Mouse (Mus musculus) myocyte (in vitro differentiated cells): ENCODE measurements around the gene Qk. TPM values are rescaled to one million over a fixed set of nuclear protein-coding genes. Genes with fewer than 3 reads are reported as not detected.

ENCODE experiments used
- H3K27me3 ChIP-seq: one replicate; pipeline ENCODE4 v1.6.1; 2011; ENCODE audit not compliant: control insufficient read depth, insufficient read depth, insufficient read length
- H3K36me3 ChIP-seq: one replicate; pipeline ENCODE4 v1.6.1; 2011; ENCODE audit not compliant: control insufficient read depth, insufficient read depth
- H3K4me2 ChIP-seq: one replicate; pipeline ENCODE4 v1.6.1; 2011; ENCODE audit warnings: low read depth, control low read depth
- H3K4me3 ChIP-seq: one replicate; pipeline ENCODE4 v1.5.1; 2011; ENCODE audit warnings: mild to moderate bottlenecking, control low read depth, moderate library complexity
- H3K79me2 ChIP-seq: one replicate; pipeline ENCODE4 v1.6.1; 2011; ENCODE audit not compliant: control insufficient read depth, insufficient read depth
- H3ac ChIP-seq: one replicate; pipeline ENCODE4 v1.6.1; 2011; ENCODE audit not compliant: control insufficient read depth, insufficient read length
- CEBPB ChIP-seq: IDR thresholded peaks from 2 replicates; pipeline ENCODE4 v1.6.1; 2011; ENCODE audit warnings: mild to moderate bottlenecking, moderate library complexity; ENCODE audit not compliant: poor library complexity, insufficient read depth, severe bottlenecking
- E2F4 ChIP-seq: IDR thresholded peaks from one replicate; pipeline ENCODE4 v1.6.1; 2011; ENCODE audit warnings: mild to moderate bottlenecking, control low read depth, moderate library complexity; ENCODE audit not compliant: insufficient read depth
- MAX ChIP-seq: IDR thresholded peaks from one replicate; pipeline ENCODE4 v1.6.1; 2011; ENCODE audit warnings: low read depth, mild to moderate bottlenecking, control low read depth
- MYOD1 ChIP-seq, 3 experiments: IDR thresholded peaks; one replicate each; pipeline ENCODE4 v1.6.1; 2011; ENCODE audit warnings: control low read depth in 2 of 3, low read depth in 2 of 3, mild to moderate bottlenecking in 2 of 3, moderate library complexity in 1 of 3; ENCODE audit not compliant: insufficient read length in 2 of 3, control insufficient read depth in 1 of 3
- MYOG ChIP-seq, 3 experiments: IDR thresholded peaks; one replicate each; pipeline ENCODE4 v1.6.1; 2011; ENCODE audit warnings: control low read depth in 2 of 3, low read depth in 2 of 3, mild to moderate bottlenecking in 2 of 3; ENCODE audit not compliant: insufficient read length in 2 of 3, control insufficient read depth in 1 of 3, insufficient read depth in 1 of 3
- POLR2A ChIP-seq: IDR thresholded peaks from one replicate; pipeline ENCODE4 v1.6.1; 2011; ENCODE audit warnings: low read depth, mild to moderate bottlenecking, control low read depth, moderate library complexity; ENCODE audit not compliant: insufficient read length
- POLR2AphosphoS2 ChIP-seq: IDR thresholded peaks from one replicate; pipeline ENCODE4 v1.6.1; 2011; ENCODE audit warnings: low read depth, control low read depth; ENCODE audit not compliant: insufficient read length
- REST ChIP-seq: IDR thresholded peaks from one replicate; pipeline ENCODE4 v1.6.1; 2011; ENCODE audit warnings: mild to moderate bottlenecking, control low read depth, moderate library complexity; ENCODE audit not compliant: insufficient read depth, insufficient read length
- SRF ChIP-seq: IDR thresholded peaks from one replicate; pipeline ENCODE4 v1.6.1; 2011; ENCODE audit warnings: low read depth; ENCODE audit not compliant: control insufficient read depth, insufficient read length
- TCF12 ChIP-seq: IDR thresholded peaks from one replicate; pipeline ENCODE4 v1.6.1; 2011; ENCODE audit warnings: mild to moderate bottlenecking, control low read depth; ENCODE audit not compliant: poor library complexity, insufficient read depth, severe bottlenecking
- TCF3 ChIP-seq: IDR thresholded peaks from one replicate; pipeline ENCODE4 v1.6.1; 2011; ENCODE audit warnings: low read depth, control low read depth; ENCODE audit not compliant: insufficient read length
- USF1 ChIP-seq: IDR thresholded peaks from one replicate; pipeline ENCODE4 v1.6.1; 2011; ENCODE audit warnings: low read depth, mild to moderate bottlenecking, control low read depth, moderate library complexity
- polyA plus RNA-seq: library from polyadenylated mRNA; unstranded; fragments of >200 nt; fragmentation: generic; extraction: Trizol; gene quantifications from one replicate; pipeline ENCODE4 v1.2.1, GENCODE M21; 2012; ENCODE audit warnings: missing spikeins

The Qk gene
- polyA plus RNA-seq, 1 experiment, result 85.6 TPM

DNA sequence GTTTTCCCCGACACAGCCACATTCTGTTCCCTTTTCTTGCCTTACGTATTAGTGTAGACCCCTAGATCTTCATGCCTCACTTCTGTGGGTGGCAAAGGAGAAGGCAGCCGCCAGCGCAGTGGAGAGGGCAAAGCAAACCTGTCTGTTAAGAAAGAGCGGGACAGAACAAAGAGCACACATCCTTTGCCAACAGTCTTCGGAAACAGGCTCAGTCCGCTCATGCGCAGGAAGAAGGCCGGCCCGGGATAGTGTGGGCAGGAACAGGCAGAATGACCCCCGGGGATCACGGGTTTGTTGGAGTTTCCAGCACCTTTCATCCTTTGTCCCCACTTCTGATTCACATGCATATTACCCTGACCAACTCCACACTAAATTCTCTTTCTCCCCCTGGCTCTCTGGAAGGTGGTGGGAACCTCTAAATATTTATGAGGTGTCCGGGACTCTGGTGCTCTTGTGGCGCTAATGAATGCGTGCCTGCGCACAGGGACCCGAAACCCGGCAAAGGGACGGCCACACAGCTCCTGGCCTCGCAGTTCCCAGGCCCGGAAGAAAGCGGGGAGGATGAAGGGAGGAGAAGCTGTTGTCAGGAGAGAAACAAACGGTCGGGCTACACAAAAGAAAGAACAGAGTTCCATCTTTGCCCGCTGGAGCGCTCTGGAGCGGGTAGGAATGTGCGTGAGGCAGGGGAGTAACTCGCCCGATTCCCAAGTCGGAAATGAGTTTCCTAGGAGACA lies 15.5 kb upstream of the Qk start:
- H3K36me3 ChIP-seq, result no peaks in the 10 kb centered on the region
- H3ac ChIP-seq, result no peak overlapping the region
- no peak overlapping the region for H3K4me2 ChIP-seq
- TF ChIP-seq MAX (no peak), TCF3 (no peak), REST (no peak), POLR2AphosphoS2 (no peak), TCF12 (no peak), E2F4 (no peak), USF1 (no peak), SRF (no peak), CEBPB (no peak), POLR2A (no peak), MYOG (IDR thresholded peaks at IDR 0.05; ENCODE audit: control insufficient read depth in 1 of 3, insufficient read depth in 1 of 3, insufficient read length in 2 of 3, low read depth in 2 of 3) (no peak), MYOD1 (IDR thresholded peaks at IDR 0.05; ENCODE audit: control insufficient read depth in 1 of 3, insufficient read length in 2 of 3, low read depth in 2 of 3) (no peak)
- H3K27me3 ChIP-seq, result no peaks in the 10 kb centered on the region
- no peaks in the 10 kb centered on the region for H3K79me2 ChIP-seq
- H3K4me3 ChIP-seq, result no peak overlapping the region

DNA sequence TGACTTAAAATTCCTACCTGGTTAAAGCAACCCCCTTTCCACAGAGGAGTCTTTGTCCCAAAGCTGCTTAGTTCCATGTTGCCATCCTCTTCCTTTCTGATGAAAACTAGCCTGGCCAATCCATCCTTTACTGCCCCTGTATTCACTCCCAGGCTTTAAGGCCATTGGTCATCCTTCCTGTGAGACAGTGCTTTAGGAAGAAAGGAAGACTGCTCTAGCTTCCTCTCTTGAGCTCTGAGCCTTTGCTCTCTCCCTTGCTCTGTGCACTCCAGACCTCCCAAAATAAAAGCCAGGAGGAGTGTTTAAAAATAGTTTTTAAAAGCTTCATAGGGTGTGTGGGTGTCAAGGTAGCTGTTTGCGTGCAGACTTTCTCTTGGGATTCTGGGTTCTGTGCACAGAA lies 14.8 kb upstream of the Qk start:
- TF ChIP-seq CEBPB (no peak), POLR2AphosphoS2 (no peak), POLR2A (no peak), USF1 (no peak), E2F4 (no peak), MAX (no peak), MYOG (IDR thresholded peaks at IDR 0.05; ENCODE audit: control insufficient read depth in 1 of 3, insufficient read depth in 1 of 3, insufficient read length in 2 of 3, low read depth in 2 of 3) (no peak), TCF12 (no peak), TCF3 (no peak), SRF (no peak)
- Histone ChIP-seq H3K4me3 (no peak overlapping the region), H3K27me3 (no peaks in the 10 kb centered on the region), H3ac (no peak overlapping the region), H3K79me2 (no peaks in the 10 kb centered on the region), H3K4me2 (no peak overlapping the region), H3K36me3 (no peaks in the 10 kb centered on the region)

DNA sequence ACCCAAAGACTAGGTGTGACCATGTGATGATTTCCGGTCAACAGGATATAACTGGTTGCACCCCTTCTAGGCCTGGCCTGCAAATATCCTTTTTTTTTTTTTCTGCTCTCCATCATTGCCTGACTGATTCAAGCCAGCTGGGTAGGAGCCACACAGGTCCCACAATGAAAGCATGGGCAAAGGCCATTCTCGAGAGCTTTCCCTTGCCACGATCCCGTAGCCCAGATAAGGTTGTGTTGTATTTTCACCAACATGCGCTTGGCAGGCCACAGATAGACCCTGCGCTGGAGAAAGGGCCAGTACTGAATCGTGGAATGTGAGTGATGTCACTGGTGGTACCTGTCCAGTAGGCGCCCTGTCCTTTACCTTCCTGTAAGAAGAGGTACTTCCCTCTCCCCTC lies 13.7 kb upstream of the Qk start:
- Histone ChIP-seq H3K79me2 (no peaks in the 10 kb centered on the region), H3K4me3 (no peak overlapping the region)
- TF ChIP-seq POLR2AphosphoS2 (no peak), E2F4 (no peak), CEBPB (no peak), MAX (no peak), USF1 (no peak), MYOD1 (IDR thresholded peaks at IDR 0.05; ENCODE audit: control insufficient read depth in 1 of 3, insufficient read length in 2 of 3, low read depth in 2 of 3) (no peak), TCF3 (no peak), POLR2A (no peak)

DNA sequence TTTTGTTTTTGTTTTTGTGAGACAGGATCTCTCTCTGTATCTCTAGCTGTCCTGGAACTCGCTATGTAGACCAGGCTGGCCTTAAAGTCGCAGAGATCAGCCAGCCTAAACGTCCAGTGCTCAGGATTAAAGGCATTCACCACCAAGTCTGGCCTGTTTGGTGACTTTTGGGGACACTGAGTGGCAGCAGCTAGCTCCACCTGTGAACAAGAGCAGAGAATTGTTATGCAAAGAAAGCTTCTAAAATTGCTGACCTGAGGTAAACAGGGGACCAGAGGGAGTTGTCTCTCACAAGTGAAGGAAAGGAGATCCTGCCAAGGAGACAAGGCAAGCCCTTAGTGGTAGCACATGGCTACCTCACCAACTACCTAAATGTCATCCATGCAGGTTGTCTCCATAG lies 12.5 kb upstream of the Qk start:
- Histone ChIP-seq H3ac (no peak overlapping the region), H3K79me2 (no peaks in the 10 kb centered on the region), H3K36me3 (no peaks in the 10 kb centered on the region), H3K4me2 (no peak overlapping the region), H3K27me3 (no peaks in the 10 kb centered on the region), H3K4me3 (no peak overlapping the region)
- TF ChIP-seq REST, result no peak
- TF ChIP-seq TCF3, result no peak
- TF ChIP-seq MYOD1 (IDR thresholded peaks at IDR 0.05; ENCODE audit: control insufficient read depth in 1 of 3, insufficient read length in 2 of 3, low read depth in 2 of 3), result no peak
- TF ChIP-seq POLR2AphosphoS2, result no peak
- no peak for TF ChIP-seq MAX

More for the DNA sequence above, 13.7 kb upstream of the Qk start:
- Histone ChIP-seq H3K36me3 (no peaks in the 10 kb centered on the region), H3K27me3 (no peaks in the 10 kb centered on the region), H3ac (no peak overlapping the region), H3K4me2 (no peak overlapping the region)

DNA sequence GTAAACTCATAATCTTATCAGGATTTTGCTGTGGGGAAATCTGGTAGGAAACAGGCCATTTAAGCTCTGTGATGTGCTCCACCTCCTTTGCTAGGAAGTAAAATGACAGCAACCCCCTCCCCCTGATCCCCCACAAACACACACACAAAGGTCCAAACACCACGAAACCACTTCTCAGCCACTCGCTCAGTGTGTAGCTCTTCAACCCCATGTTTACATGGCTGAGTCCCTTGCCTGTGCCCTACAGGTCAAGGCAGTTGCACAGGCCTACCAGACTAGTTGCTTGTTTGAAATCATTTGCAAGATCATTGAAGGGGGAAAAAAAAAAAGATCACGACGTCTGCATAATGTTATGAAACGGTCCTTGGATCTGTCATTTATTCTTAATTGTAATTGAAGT lies 9.8 kb upstream of the Qk start:
- Histone ChIP-seq H3K4me3 (no peak overlapping the region), H3K4me2 (no peak overlapping the region), H3K27me3 (no peaks in the 10 kb centered on the region), H3K36me3 (no peaks in the 10 kb centered on the region), H3ac (no peak overlapping the region), H3K79me2 (no peaks in the 10 kb centered on the region)
- TF ChIP-seq POLR2AphosphoS2, result no peak
- TF ChIP-seq E2F4, result no peak
- no peak for TF ChIP-seq USF1
- no peak for TF ChIP-seq MYOG (IDR thresholded peaks at IDR 0.05; ENCODE audit: control insufficient read depth in 1 of 3, insufficient read depth in 1 of 3, insufficient read length in 2 of 3, low read depth in 2 of 3)
- TF ChIP-seq MYOD1 (IDR thresholded peaks at IDR 0.05; ENCODE audit: control insufficient read depth in 1 of 3, insufficient read length in 2 of 3, low read depth in 2 of 3), result no peak
- no peak for TF ChIP-seq SRF
- TF ChIP-seq POLR2A, result no peak
